Mouse (Mus musculus) erythroblast, embryonic 14.5 days (primary cell): Measurements from ENCODE around the gene Slc25a39.

Source experiments
- GATA1 ChIP-seq: IDR thresholded peaks from 2 replicates; pipeline ENCODE4 v1.6.1; 2012; ENCODE audit warnings: low read length, inconsistent platforms, mixed read lengths
- TAL1 ChIP-seq: IDR thresholded peaks from 3 replicates; pipeline ENCODE4 v1.6.1; 2012; ENCODE audit warnings: low read length, inconsistent platforms, mixed read lengths

DNA sequence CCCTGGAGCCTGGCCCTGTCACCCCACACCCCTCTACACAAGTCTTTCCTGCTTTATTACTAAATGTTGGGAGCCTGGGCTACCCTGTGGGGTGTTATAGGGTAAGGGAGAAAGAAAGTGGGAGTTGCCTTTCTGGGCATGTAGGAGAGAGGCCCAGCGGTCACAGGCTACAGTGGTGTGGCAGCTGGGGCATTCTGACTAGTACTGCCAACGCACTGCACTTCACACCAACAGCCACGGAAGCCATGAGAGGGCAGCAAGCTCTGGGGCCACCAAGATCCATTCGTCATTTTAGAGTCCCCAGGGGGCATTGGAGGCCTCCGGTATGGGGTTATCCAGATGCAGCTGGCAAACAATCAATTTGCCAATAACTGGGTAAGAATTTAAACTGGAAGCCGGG lies 34.3 kb upstream of the Slc25a39 start:
- TF ChIP-seq TAL1: no peak
- TF ChIP-seq GATA1: no peak
